Mouse (Mus musculus) limb, embryonic 12.5 days (tissue): ENCODE measurements around the gene Zfp64. TPM values are rescaled to one million over a fixed set of nuclear protein-coding genes. Genes with fewer than 3 reads are reported as not detected.

Experiments
- ATAC-seq: fragments of 200-750 bp; cut with Nextera tagmentation; 2 replicates; pipeline ENCODE4 v1.8.0; 2017; ENCODE audit warnings: low read depth, moderate TSS enrichment; ENCODE audit not compliant: insufficient number of reproducible peaks, insufficient read depth, low FRiP score, low TSS enrichment
- H3K27ac ChIP-seq: fragments of 300-500 bp; sonication (generic); 2 replicates; pipeline ENCODE4 v1.5.1; 2016; ENCODE audit warnings: mild to moderate bottlenecking, moderate library complexity
- H3K27me3 ChIP-seq: fragments of 300-500 bp; sonication (generic); 2 replicates; pipeline ENCODE4 v1.6.1; 2016; ENCODE audit warnings: mild to moderate bottlenecking, moderate library complexity
- H3K36me3 ChIP-seq: fragments of 300-500 bp; sonication (generic); 2 replicates; pipeline ENCODE4 v1.6.1; 2016; ENCODE audit warnings: mild to moderate bottlenecking, moderate library complexity
- H3K4me1 ChIP-seq: fragments of 300-500 bp; sonication (generic); replicated peaks from 2 replicates; pipeline ENCODE4 v1.6.1; 2016
- H3K4me2 ChIP-seq: fragments of 300-500 bp; sonication (generic); 2 replicates; pipeline ENCODE4 v1.6.1; 2016; ENCODE audit warnings: mild to moderate bottlenecking, moderate library complexity
- H3K4me3 ChIP-seq: fragments of 300-500 bp; sonication (generic); replicated peaks from 2 replicates; pipeline ENCODE4 v1.5.1; 2016; ENCODE audit warnings: mild to moderate bottlenecking
- H3K9ac ChIP-seq: fragments of 300-500 bp; sonication (generic); replicated peaks from 2 replicates; pipeline ENCODE4 v1.6.1; 2016; ENCODE audit warnings: mild to moderate bottlenecking, moderate library complexity
- H3K9me3 ChIP-seq: fragments of 300-500 bp; sonication (generic); 2 replicates; pipeline ENCODE4 v1.6.1; 2016; ENCODE audit warnings: mild to moderate bottlenecking, moderate library complexity
- WGBS: fragments of 180-500 bp; shearing (Covaris S2); methylation state at CpG from one replicate; pipeline ENCODE4 v1.1.7; 2016; 5-methylcytosine and 5-hydroxymethylcytosine counted together
- polyA plus RNA-seq: library from polyadenylated mRNA; unstranded; fragments of >200 nt; fragmentation: Nextera tagmentation; extraction: Ambion mirVana; gene quantifications from 2 replicates; pipeline ENCODE4 v1.2.1, GENCODE M21; 2016

Zfp64 gene
- polyA plus RNA-seq, 1 experiment from 2014 or later: 54.0 TPM

DNA sequence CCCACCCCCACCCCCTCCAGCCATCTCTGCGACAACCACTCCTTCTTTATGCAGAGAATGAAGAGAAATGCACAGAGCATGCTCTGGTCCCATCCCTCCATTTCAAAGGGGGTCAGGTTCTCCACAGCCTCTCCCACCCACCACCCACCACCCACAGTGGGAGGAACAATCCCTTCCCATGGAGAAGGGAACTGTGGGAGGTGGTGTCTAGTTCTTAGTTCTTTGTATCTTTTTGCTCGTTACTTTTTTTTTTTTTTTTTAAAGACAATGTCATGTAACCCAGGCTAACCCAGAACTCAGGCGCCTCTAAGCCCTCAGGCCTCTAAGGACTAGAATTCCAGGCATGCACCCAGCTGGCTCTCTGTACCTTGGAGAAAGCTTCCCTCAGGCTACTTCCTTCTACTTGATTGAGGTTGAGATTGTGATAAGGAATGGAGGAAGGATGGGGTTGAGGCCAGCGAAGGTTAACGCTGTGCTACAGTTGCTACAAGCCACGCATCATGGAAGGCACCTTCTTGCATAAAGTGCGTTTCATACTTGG, 109.1 kb downstream of the Zfp64 start:
- H3K4me1 ChIP-seq: peaks cover 6% of the 10 kb centered on the region
- WGBS: 77% methylated on average over 7 of the region's 7 CpGs
- H3K36me3 ChIP-seq: no peaks in the 10 kb centered on the region
- no peaks in the 10 kb centered on the region for H3K9me3 ChIP-seq
- H3K9ac ChIP-seq: no peak overlapping the region
- H3K27ac ChIP-seq: no peak overlapping the region
- H3K4me2 ChIP-seq: no peak overlapping the region
- ATAC-seq: no peak
- no peak overlapping the region for H3K4me3 ChIP-seq
- peaks cover 27% of the 10 kb centered on the region for H3K27me3 ChIP-seq

Other genes starting within 250 kb of the Zfp64 start
- gene Atp9a, start 213.2 kb downstream of the Zfp64 start, polyA plus RNA-seq: 16.1 and 21.2 TPM in 2 replicates
- gene Sall4, start 187.6 kb downstream of the Zfp64 start, polyA plus RNA-seq: 5.0 and 5.1 TPM in 2 replicates